Mouse (Mus musculus) olfactory bulb, adult 2 months (tissue): Measurements from ENCODE around the gene Olfr373. TPM values are rescaled to one million over a fixed set of nuclear protein-coding genes. Genes with fewer than 3 reads are reported as not detected.
"Not testable (repeated sequence)": the region's sequence is repeated elsewhere in the genome, so short reads cannot be mapped to it uniquely, and the experiment has no call there.

ENCODE experiments used
- H3K27ac ChIP-seq: fragments of 200-500 bp; 2 replicates; pipeline ENCODE4 v1.5.1; 2012; ENCODE audit warnings: low read depth, low read length; ENCODE audit not compliant: insufficient read depth
- H3K4me1 ChIP-seq: fragments of 200-500 bp; 2 replicates; pipeline ENCODE4 v1.6.1; 2012; ENCODE audit warnings: low read length; ENCODE audit not compliant: control insufficient read depth, insufficient read depth
- H3K4me3 ChIP-seq: fragments of 200-500 bp; 2 replicates; pipeline ENCODE4 v1.5.1; 2012; ENCODE audit warnings: mild to moderate bottlenecking, low read depth, low read length, moderate library complexity; ENCODE audit not compliant: insufficient read depth
- CTCF ChIP-seq: fragments of 200-500 bp; IDR thresholded peaks from 2 replicates; pipeline ENCODE4 v1.5.1; 2012; ENCODE audit warnings: low read depth, mild to moderate bottlenecking, low read length, moderate library complexity; ENCODE audit not compliant: insufficient read depth
- POLR2A ChIP-seq: fragments of 200-500 bp; IDR thresholded peaks from 2 replicates; pipeline ENCODE4 v1.6.1; 2012; ENCODE audit warnings: mild to moderate bottlenecking, low read depth, low read length, moderate library complexity; ENCODE audit not compliant: insufficient read depth
- WGBS: fragments of 180-500 bp; shearing (Covaris S2); methylation state at CpG from one replicate; pipeline ENCODE4 v1.1.7; 2018; 5-methylcytosine and 5-hydroxymethylcytosine counted together
- polyA plus RNA-seq: library from polyadenylated mRNA; stranded (reverse); fragments of >200 nt; gene quantifications from 2 replicates; pipeline ENCODE4 v1.2.4, GENCODE M21; 2012; ENCODE audit warnings: low replicate concordance; ENCODE audit not compliant: missing spikeins, insufficient read depth, insufficient read length

Olfr373 gene
- polyA plus RNA-seq, 1 experiment = not detected

DNA sequence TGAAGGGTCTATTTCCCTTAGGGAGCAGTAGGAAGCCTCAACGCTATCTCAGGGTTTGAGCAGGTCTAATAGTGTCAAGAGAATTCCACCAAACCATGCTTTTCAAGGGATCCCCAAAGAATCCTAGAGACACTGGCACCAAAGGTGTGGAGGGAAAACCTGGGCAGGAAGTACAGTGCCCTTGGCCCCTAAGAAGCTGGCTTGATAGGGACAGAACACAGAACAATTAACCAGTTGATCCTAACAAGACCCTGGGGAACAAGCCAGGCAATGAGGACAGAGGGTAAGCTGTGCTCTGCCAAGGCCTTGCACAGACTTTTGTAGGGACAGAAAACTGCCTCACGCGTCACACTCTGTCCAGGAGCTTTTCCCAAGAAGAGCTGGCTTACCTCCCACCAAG is 23.8 kb downstream of the Olfr373 start, which contains the start of gene Olfr374:
Olfr374 (plus strand) TSS at position 301 of the 400 bp plus-strand sequence.
- Histone ChIP-seq H3K4me3 (no peak within 1 kb of the TSS), H3K27ac (no peak within 1 kb of the TSS), H3K4me1 (no peaks in the 10 kb centered on the region)
- 84% methylated on average over 3 of the region's 3 CpGs for WGBS
- TF ChIP-seq CTCF = no peak
- no peak for TF ChIP-seq POLR2A

DNA sequence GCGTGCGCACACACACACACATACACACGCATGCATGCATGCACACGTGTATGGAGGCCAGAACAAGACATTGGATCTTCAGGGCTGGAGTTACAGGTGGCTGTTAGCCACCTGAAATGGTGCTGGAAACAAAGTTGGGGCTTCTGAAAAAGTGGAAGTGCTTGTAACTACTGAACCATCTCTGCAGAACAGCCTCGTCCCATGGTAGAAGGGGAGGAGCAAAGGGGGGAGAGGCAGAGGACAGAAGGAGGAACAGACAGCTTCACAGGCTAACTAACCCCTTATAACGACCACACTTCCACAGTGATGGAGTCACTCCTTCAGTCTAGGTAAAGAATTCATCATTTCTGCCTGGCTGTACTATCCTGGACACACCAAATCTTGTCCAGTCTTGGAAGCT is 27.9 kb downstream of the Olfr373 start:
- no peak overlapping the region for H3K27ac ChIP-seq
- no peaks in the 10 kb centered on the region for H3K4me1 ChIP-seq
- WGBS = 74% methylated on average over 6 of the region's 6 CpGs
- no peak overlapping the region for H3K4me3 ChIP-seq
- TF ChIP-seq POLR2A = no peak
- no peak for TF ChIP-seq CTCF

DNA sequence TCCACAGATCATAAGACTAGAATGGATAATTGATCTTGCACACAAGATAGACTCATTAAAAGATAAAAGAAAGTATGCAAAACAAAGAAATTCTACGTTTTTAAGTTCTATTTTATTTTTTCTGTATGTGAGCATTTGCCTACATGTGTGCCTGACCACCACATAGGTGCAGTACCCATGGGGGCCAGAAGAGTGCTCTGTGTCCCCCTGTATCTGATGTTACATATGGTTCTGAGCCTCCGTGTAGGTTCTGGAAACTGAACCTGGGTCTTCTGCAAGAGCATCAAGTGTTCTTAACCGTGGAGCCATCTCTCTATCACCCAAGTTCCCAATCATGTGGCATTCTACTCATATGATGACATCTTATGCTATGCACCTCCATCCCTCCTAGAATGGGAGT is 29.5 kb downstream of the Olfr373 start:
- TF ChIP-seq CTCF = no peak
- no peak for TF ChIP-seq POLR2A
- WGBS = 70% methylated on average over 3 of the region's 3 CpGs

DNA sequence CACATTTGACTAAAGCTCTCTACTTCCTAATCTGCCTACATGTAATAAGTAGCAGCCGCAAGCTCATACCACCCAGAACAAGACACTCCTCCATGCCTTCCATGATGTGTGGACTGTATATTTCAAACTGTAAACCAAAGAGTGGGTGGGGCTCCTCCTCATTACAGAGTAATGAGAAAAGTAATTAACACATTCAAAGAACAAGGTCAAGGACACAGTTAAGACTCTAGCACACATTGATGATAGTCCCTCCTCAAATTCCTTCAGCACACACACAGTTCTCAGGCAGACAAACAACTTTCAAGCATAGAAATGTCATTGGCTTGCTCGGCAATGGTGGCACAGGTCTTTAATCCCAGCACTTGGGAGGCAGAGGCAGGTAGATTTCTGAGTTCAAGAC is 32.2 kb downstream of the Olfr373 start:
- TF ChIP-seq POLR2A (no peak), CTCF (no peak)
- no peak overlapping the region for H3K4me3 ChIP-seq
- no peaks in the 10 kb centered on the region for H3K4me1 ChIP-seq
- WGBS = 91% methylated on average over 2 of the region's 2 CpGs
- no peak overlapping the region for H3K27ac ChIP-seq

More for the DNA sequence above, 29.5 kb downstream of the Olfr373 start:
- Histone ChIP-seq H3K4me1 (no peaks in the 10 kb centered on the region), H3K27ac (no peak overlapping the region), H3K4me3 (no peak overlapping the region)

DNA sequence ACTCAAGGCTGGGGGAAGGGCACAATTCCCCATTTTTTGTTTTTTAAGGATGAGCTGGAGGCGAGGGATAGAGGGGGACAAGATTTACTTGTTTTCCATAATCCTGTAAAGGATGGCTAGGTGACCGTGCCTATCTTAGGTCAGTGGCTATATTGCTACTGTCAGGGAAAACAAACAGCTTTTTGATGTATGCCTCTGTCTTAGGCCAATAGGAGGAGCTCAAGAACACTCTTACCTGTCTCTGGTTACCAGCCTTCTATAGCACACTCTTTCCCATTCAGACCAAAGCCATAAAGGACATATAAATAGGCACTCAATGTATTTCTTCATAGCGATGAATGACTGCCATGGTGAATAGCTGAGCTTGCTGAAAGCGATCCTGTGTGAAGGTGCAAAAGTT is 35.6 kb downstream of the Olfr373 start:
- Histone ChIP-seq H3K27ac (no peak overlapping the region), H3K4me1 (no peaks in the 10 kb centered on the region), H3K4me3 (no peak overlapping the region)
- TF ChIP-seq CTCF (no peak), POLR2A (no peak)
- 49% methylated on average over 4 of the region's 4 CpGs for WGBS

DNA sequence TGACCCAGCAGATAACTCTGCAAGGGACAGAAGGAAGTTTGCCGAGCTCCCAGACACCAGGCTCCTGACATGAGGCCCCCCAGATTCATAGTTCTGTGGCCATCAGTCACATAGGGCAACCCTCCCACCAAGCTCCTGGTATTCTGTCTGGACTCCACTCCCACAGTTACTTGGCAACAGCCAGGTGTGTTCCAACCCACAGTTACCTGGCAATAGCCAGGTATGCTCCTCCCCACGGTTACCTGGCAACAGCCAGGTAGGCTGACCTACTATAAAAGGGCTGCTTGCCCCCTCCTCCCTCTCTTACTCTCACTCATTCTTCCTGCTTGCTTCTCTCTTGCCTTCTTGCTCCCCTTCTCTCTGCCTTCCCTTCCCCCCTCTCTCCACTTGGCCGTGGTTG is 38.5 kb downstream of the Olfr373 start:
- H3K4me3 ChIP-seq, H3K27ac ChIP-seq, H3K4me1 ChIP-seq: not testable (repeated sequence)
- 65% methylated on average over 3 of the region's 3 CpGs for WGBS

DNA sequence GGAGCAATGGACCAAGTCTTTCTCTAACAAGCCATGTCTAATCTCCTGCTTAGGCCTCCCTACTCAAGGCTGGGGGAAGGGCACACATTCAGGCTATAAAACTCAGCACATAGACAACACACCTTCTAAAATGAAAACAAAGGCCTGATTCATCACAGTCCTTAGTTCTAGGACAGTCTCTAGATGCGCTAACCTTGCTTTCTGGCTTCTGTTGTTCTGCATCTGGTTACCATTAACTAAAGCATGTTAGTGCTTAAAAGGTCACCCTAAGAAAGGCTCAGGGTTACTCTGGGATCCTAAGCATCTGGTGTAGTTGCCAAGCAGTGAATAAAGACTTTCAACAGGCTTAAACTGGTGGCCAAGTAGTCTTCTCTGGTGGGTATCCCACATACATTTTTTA is 39.0 kb downstream of the Olfr373 start:
- TF ChIP-seq CTCF (no peak), POLR2A (no peak)
- WGBS = 77% methylated on average over 1 of the region's 1 CpGs
- Histone ChIP-seq H3K4me1 (no peaks in the 10 kb centered on the region), H3K27ac (no peak overlapping the region), H3K4me3 (no peak overlapping the region)

DNA sequence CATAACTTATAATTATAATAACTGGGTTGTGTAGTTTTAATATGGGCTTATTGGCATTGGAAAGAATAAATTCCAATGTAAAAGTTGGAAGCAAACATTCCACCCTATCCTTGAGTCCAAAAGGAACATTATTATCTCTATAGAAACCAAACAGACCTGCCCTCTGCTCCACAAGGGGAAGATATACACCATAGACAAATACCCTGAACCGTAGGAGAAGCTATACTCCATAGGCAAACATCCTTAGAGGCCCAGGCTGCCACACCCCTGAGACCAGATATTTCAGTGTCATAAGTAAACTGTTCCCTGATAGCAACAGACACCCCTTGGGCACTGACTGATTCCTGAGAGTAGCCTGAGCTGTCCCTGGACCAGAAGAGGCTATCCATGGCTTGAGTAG is 44.9 kb downstream of the Olfr373 start:
- TF ChIP-seq CTCF (no peak), POLR2A (no peak)
- Histone ChIP-seq H3K27ac (no peak overlapping the region), H3K4me3 (no peak overlapping the region), H3K4me1 (no peaks in the 10 kb centered on the region)
- 80% methylated on average over 1 of the region's 1 CpGs for WGBS

DNA sequence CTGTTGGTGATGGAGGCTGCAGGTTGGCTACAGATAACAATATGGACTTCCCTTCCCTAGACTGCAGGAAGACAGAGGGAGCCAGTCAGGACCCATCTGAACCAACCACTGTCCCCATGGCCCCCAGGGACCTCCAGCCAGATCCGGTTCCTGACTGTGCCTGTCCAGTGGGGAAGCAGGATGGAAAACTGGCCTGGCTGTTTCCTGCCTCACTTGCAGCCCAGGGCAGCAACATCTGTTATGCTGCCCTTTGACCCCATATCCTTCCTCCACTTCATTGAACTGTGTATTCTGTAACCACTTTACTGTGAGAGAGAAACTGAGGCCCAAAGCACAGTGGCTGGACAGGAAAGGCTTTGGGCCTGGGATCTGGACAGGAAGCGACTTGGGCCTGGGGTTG is 48.3 kb downstream of the Olfr373 start:
- WGBS = 93% methylated on average over 2 of the region's 2 CpGs
- Histone ChIP-seq H3K4me1 (peaks cover 10% of the 10 kb centered on the region), H3K27ac (no peak overlapping the region), H3K4me3 (no peak overlapping the region)
- TF ChIP-seq POLR2A (no peak), CTCF (no peak)

DNA sequence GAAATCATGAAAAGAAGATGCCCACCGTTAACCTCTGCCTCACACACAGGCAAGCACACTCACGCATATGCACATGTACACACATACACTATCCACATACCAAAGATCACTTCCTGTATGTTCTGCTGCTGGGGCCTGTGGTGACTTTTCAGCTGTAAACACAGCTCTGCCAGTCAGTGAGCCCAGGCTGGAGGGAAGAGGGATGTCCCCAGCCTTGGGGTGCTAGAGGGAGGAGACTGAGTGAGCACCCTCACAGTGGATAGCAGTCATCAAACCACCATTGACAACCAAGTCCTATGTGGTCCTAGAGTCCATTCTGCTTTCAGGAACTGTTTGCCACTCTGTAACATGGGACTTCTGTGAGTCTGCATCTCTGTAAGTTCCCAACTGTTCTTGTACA is 48.9 kb downstream of the Olfr373 start:
- TF ChIP-seq CTCF (no peak), POLR2A (no peak)
- no peak overlapping the region for H3K27ac ChIP-seq
- 83% methylated on average over 2 of the region's 2 CpGs for WGBS
- H3K4me1 ChIP-seq = peaks cover 12% of the 10 kb centered on the region
- H3K4me3 ChIP-seq = no peak overlapping the region
